ENCODE assay signal across 15 mouse cellular contexts in the genomic region with DNA sequence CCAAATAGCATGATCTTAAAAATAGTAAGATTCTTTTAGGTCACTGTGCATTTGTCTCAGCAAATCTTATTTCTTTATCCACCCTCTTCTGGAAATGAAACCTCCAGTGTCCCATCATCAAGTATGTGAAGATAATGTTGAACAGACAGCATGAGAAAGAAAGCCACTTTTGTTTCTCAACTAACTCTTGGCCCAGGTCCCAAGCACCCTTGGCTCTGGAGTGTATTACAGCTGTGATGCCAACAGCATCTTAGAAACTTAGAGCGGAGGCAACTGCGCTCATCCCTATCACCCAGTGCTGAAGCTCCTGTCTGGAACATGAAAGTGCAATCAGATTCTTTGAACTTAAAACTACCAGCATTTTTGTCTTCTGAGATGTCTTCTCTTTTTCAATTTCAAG. TPM values are rescaled to one million over a fixed set of nuclear protein-coding genes. Genes with fewer than 3 reads are reported as not detected.
DNase-seq lines count a peak whose midpoint lies in the region.
"Had no signal": no experiment of that assay in that cellular context is flagged by ENCODE, and none has a peak within 500 bp of the region (broad histone marks: within the 10 kb centered on the region; RNA-seq: fewer than 3 reads in every experiment).

No protein-coding gene starts in this region.

- peak; percentile 19 for DNase-seq in adrenal gland, postnatal 10 days
- no peak for DNase-seq in adrenal gland, adult 18-20 months (ENCODE audit: low spot score in 2 of 2)
- DNase-seq in gastrocnemius, postnatal 14 days = peak; percentile 25
- DNase-seq in gastrocnemius, adult 8-10 months (ENCODE audit: low spot score in 2 of 2) = no peak
- DNase-seq in lung, postnatal 14 days = peak; percentile 26
- no peak for DNase-seq in lung, postnatal 25 days (ENCODE audit: low spot score)
- no peak for DNase-seq in urinary bladder, adult 2 months (ENCODE audit: low spot score)
- no peak for DNase-seq in spleen, postnatal 14 days (ENCODE audit: low spot score in 2 of 2)
- DNase-seq: cerebellum, adult 11 months; embryo, embryonic 11 days; kidney, adult 9 months; kidney, postnatal 36 days; layer of hippocampus, adult 9-11 months; lung, adult 2 months; right cerebral cortex, postnatal 25 days had no signal

- intact Hi-C loops in gastrocnemius, postnatal 14 days (cut with DNase I; ENCODE audit: low total_unique reads) = loop anchor here (10.0 kb wide), 1 partner anchor 125 kb away; no protein-coding TSS in a partner anchor

RNA-seq across cellular contexts. Expression of a gene that starts 42.7 kb away (rescaled TPM):
- 10 to 100 TPM; 15.0 to 21.8 TPM for total RNA-seq in adrenal gland, postnatal 10 days (2021)
- 1 to 10 TPM; 6.3 to 8.4 TPM for total RNA-seq in adrenal gland, adult 18-20 months (2021)
- total RNA-seq in gastrocnemius, postnatal 14 days (2021) = 1 to 10 TPM; 4.8 to 5.2 TPM
- 1 to 10 TPM; 1.3 to 2.4 (median 1.9) TPM for total RNA-seq in gastrocnemius, adult 8-10 months (2022)
- polyA plus RNA-seq in urinary bladder, adult 2 months (2012; rRNA removed) = 42.1 and 46.8 TPM in 2 replicates

Comparison
In these comparisons a context has a peak if more than half of its experiments do, and no peak if none do; other contexts are left out.
1. DNase-seq: peak in adrenal gland, postnatal 10 days (single experiment), gastrocnemius, postnatal 14 days (single experiment) and lung, postnatal 14 days (single experiment); none in adrenal gland, adult 18-20 months (0 of 2), gastrocnemius, adult 8-10 months (0 of 2), lung, postnatal 25 days (single experiment), urinary bladder, adult 2 months (single experiment) and spleen, postnatal 14 days (0 of 2).